Mouse (Mus musculus): ENCODE data around the gene Eya3.

- TF ChIP-seq CTCF (IDR thresholded peaks at IDR 0.05; ENCODE audit: control insufficient read depth, insufficient read depth, insufficient read length) (no peak), FOSL1 (IDR thresholded peaks at IDR 0.05; ENCODE audit: insufficient read depth, low read length, poor library complexity, severe bottlenecking) (no peak), MAX (IDR thresholded peaks at IDR 0.05) (no peak), USF1 (IDR thresholded peaks at IDR 0.05; ENCODE audit: low read depth) (no peak), MYOG (IDR thresholded peaks at IDR 0.05; ENCODE audit: control insufficient read depth, extremely low read depth, insufficient read length) (no peak)
These were observed 17.3 kb upstream of the Eya3 start for GRCm38 (mm10) chr4:132621287-132622068.
